Mouse (Mus musculus): ENCODE data around the gene Prmt7. TPM values are rescaled to one million over a fixed set of nuclear protein-coding genes. Genes with fewer than 3 reads are reported as not detected.
A peak's percentile ranks its signal among the peaks of the same experiment; 100 is the strongest.

The Prmt7 gene
- polyA plus RNA-seq, 1 experiment, result 17.0 TPM

DNA sequence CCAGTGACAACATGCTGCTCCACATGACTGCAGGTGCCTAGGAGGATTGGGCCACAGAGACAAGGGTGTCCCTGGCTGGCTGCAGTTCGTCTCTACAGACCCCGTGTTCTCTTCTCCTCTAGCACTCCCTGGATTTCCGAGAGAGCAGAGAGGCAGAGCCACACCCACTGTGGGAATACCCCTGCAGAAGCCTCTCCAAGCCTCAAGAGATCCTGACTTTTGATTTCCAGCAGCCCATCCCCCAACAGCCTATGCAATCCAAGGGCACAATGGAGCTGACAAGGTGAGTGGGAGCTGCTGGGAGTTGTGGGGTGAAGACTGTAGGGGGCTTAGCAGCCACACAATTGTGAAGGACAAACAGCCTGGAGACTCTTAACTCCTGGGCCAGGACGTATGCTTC is 39.5 kb downstream of the Prmt7 start:
- H3K4me3 ChIP-seq (replicated peaks; ENCODE audit: extremely low read depth, low read depth, low read length), result no peak overlapping the region
- TF ChIP-seq POLR2A (IDR thresholded peaks at IDR 0.05; ENCODE audit: borderline replicate concordance, extremely low read depth, low read depth, low read length) (no peak), CTCF (IDR thresholded peaks at IDR 0.05; ENCODE audit: insufficient read depth, low read length) (no peak)
- H3K4me1 ChIP-seq (ENCODE audit: control insufficient read depth, insufficient read depth, low read length), result no peaks in the 10 kb centered on the region
- 70% methylated on average over 4 of the region's 4 CpGs for WGBS
- DNase-seq, result no peak

DNA sequence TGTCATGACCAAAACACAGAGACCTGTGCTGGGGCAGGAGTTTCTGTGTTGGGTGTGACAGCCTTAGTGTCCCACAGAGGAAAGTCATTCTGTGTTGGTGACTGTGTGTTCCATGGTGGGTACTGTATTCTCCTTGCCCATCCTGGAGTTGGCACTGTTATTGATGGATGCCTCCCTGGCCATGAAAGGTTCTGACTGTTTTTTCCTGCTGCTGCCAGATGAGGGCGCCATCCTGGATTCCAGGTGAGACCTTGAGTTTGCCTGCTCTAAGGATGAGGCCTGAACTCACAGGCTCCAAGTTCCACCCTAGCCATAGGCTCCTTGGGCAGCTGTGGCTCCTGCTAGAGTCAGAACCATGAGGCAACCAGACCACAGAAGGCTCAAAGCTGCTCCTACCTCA is 47.4 kb downstream of the Prmt7 start:
- WGBS, result 35% methylated on average over 1 of the region's 1 CpGs
- Histone ChIP-seq H3K4me3 (replicated peaks; ENCODE audit: extremely low read depth, low read depth, low read length) (no peak overlapping the region), H3K4me1 (ENCODE audit: control insufficient read depth, insufficient read depth, low read length) (no peaks in the 10 kb centered on the region)
- no peak for DNase-seq
- TF ChIP-seq POLR2A (IDR thresholded peaks at IDR 0.05; ENCODE audit: borderline replicate concordance, extremely low read depth, low read depth, low read length) (no peak), CTCF (IDR thresholded peaks at IDR 0.05; ENCODE audit: insufficient read depth, low read length) (0 out of 2 replicates have a peak, but pooled peaks have one; percentile 27)

DNA sequence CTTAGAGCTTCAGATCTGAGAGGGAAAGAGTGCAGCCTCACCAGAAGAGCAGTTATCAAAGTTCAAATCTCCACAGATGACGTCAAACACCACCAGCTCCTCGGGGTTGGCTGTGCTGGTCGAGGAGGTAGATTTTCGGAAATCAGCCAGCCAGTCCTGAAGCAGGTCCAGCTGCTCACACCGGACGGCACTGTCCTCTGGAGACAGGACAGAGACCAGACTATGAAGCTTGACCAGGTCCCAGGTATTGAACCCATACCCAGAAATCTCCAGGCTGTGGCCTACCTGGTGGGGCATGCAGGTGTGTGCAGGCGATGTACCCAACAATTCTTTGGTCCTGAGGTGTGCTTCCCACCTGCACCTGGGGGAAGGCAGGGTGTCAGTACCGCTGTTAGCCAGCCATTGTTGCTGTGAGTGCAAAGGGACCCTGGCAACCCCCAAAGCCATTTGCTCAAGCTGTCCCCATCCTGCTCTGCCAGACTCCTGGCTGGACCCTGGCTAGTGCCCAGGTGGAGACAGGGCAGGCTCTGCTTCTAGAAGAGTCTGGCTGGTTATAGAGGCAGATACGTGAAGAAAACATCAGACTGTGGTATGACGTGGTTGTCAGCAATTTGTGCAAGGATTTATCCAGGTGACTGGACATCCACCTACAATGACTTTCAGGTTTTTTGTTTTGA is 49.0 kb downstream of the Prmt7 start:
- TF ChIP-seq CTCF (IDR thresholded peaks at IDR 0.05; ENCODE audit: insufficient read depth, low read length) (no peak), POLR2A (IDR thresholded peaks at IDR 0.05; ENCODE audit: borderline replicate concordance, extremely low read depth, low read depth, low read length) (no peak)
- DNase-seq, result no peak

DNA sequence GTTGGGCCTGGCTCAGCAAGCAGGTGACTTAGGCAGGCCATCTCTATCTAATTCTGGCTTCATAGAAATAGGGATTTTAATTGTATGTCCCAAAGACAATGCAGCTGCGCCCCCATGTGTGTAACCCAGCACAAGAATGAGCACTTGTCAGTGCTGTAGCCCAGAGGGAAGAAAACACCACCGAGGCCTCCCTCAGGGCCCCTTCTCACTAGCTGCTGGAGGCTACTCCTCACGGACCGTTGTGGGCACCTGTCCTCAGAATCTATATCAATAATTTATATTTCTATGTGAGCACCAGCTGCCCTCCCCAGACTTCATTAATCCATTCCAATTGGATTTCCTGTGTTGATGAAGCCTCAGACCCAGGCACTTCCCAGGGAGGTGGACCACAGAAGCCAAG is 50.2 kb downstream of the Prmt7 start:
- no peaks in the 10 kb centered on the region for H3K4me1 ChIP-seq (ENCODE audit: control insufficient read depth, insufficient read depth, low read length)
- WGBS, result 85% methylated on average over 4 of the region's 4 CpGs
- no peak overlapping the region for H3K4me3 ChIP-seq (replicated peaks; ENCODE audit: extremely low read depth, low read depth, low read length)
- DNase-seq, result no peak
- TF ChIP-seq POLR2A (IDR thresholded peaks at IDR 0.05; ENCODE audit: borderline replicate concordance, extremely low read depth, low read depth, low read length) (no peak), CTCF (IDR thresholded peaks at IDR 0.05; ENCODE audit: insufficient read depth, low read length) (no peak)

More for the DNA sequence above, 49.0 kb downstream of the Prmt7 start:
- H3K4me1 ChIP-seq (ENCODE audit: control insufficient read depth, insufficient read depth, low read length), result no peaks in the 10 kb centered on the region
- H3K4me3 ChIP-seq (replicated peaks; ENCODE audit: extremely low read depth, low read depth, low read length), result no peak overlapping the region
- 88% methylated on average over 10 of the region's 10 CpGs for WGBS

DNA sequence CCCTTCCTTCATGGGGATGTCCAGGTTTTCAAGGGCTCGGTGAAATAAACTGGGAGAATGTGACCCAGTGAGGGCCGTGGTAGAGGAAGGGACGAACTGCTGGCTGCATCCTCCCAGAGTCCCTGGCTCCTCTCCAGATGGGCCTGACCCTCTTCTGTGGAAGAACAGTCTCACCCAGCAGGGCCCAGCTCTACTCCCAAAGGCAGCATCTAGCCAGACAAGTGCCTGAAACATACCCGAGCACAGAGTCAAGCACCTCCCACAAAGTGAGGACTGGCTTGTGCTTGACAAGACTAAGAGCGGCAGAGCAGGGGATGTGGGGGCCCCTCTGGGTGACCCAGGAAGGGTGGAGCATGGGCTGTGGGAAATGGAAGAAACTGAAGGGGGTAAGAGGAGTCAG is 51.6 kb downstream of the Prmt7 start:
- 37% methylated on average over 5 of the region's 5 CpGs for WGBS
- Histone ChIP-seq H3K4me3 (replicated peaks; ENCODE audit: extremely low read depth, low read depth, low read length) (no peak overlapping the region), H3K4me1 (ENCODE audit: control insufficient read depth, insufficient read depth, low read length) (no peaks in the 10 kb centered on the region)
- DNase-seq, result no peak
- TF ChIP-seq POLR2A (IDR thresholded peaks at IDR 0.05; ENCODE audit: borderline replicate concordance, extremely low read depth, low read depth, low read length), result no peak
- no peak for TF ChIP-seq CTCF (IDR thresholded peaks at IDR 0.05; ENCODE audit: insufficient read depth, low read length)

DNA sequence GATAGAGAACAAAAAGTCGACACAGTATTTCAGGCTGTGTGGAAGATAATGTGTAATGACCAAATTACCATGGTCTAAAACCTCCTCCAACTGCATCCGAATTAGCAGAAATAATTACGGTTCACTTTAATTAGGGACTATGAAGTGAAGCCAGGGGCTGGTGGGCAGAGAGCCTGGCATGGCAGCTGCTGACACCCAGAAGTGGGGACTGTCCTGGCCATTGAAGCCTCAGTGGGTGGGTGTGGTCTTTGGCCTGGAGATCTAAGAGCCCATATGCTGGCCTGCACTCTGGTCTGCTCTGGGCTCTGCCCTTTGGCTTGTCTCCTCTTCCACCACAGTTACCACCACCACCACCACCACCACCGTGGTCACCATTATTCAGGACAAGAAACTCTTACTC is 53.2 kb downstream of the Prmt7 start:
- 94% methylated on average over 4 of the region's 4 CpGs for WGBS
- DNase-seq, result no peak
- Histone ChIP-seq H3K4me1 (ENCODE audit: control insufficient read depth, insufficient read depth, low read length) (no peaks in the 10 kb centered on the region), H3K4me3 (replicated peaks; ENCODE audit: extremely low read depth, low read depth, low read length) (no peak overlapping the region)
- TF ChIP-seq CTCF (IDR thresholded peaks at IDR 0.05; ENCODE audit: insufficient read depth, low read length) (no peak), POLR2A (IDR thresholded peaks at IDR 0.05; ENCODE audit: borderline replicate concordance, extremely low read depth, low read depth, low read length) (no peak)

DNA sequence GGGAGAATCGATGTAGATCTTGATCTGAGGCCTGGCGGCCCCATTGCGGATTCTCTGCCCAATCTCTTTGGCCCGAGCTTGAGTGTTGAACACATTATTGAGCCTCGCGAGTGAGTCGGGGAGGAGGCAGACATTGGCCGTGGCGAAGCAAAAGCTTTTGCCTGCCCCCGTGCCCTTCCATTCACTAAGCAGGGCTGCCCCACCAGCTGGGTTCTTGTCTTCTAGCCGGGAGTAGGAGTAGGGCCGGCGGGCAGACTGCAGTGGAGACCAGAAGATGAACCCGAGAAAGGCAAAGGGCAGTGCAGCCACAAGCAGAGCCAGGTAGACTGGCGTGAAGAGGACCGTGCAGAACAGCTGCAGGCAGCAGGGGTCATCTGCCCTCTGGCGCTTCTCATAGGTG is 54.7 kb downstream of the Prmt7 start:
- DNase-seq, result no peak
- no peaks in the 10 kb centered on the region for H3K4me1 ChIP-seq (ENCODE audit: control insufficient read depth, insufficient read depth, low read length)
- no peak overlapping the region for H3K4me3 ChIP-seq (replicated peaks; ENCODE audit: extremely low read depth, low read depth, low read length)
- TF ChIP-seq CTCF (IDR thresholded peaks at IDR 0.05; ENCODE audit: insufficient read depth, low read length) (no peak), POLR2A (IDR thresholded peaks at IDR 0.05; ENCODE audit: borderline replicate concordance, extremely low read depth, low read depth, low read length) (no peak)
- WGBS, result 86% methylated on average over 17 of the region's 17 CpGs

DNA sequence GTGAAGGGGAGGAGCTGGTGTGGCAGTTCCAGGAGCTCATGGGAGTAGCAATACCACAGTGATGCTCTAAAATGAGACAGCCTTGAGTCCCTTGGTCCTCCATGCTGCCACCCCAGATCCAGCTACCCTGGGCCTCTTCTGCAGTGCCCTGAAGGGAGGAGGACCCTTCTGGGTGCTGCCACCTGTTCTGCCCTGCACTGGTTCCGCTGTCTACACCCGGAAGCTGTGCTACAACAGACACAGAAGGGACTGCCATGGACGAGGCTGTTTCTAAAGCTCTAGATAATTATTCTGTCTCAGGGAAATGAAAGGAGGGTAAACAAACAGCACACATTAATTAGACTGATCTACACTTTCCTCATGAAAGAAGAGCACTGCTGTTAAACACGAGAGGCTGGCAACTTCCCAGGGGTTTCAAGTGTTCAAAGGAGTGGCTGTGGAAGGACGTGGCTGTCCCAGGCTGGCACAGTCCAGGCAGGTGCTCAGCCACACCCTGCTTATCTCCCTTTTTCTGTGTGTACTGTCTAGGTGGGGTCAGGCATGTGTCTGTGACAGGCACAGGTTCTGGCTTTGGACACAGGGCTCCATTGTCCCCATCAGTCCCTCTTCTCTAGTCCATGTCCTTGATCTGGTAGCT is 58.1 kb downstream of the Prmt7 start:
- peak; percentile 8 for DNase-seq
- TF ChIP-seq CTCF (IDR thresholded peaks at IDR 0.05; ENCODE audit: insufficient read depth, low read length) (no peak), POLR2A (IDR thresholded peaks at IDR 0.05; ENCODE audit: borderline replicate concordance, extremely low read depth, low read depth, low read length) (no peak)
- Histone ChIP-seq H3K4me1 (ENCODE audit: control insufficient read depth, insufficient read depth, low read length) (no peaks in the 10 kb centered on the region), H3K4me3 (replicated peaks; ENCODE audit: extremely low read depth, low read depth, low read length) (no peak overlapping the region)
- WGBS, result 47% methylated on average over 5 of the region's 5 CpGs

DNA sequence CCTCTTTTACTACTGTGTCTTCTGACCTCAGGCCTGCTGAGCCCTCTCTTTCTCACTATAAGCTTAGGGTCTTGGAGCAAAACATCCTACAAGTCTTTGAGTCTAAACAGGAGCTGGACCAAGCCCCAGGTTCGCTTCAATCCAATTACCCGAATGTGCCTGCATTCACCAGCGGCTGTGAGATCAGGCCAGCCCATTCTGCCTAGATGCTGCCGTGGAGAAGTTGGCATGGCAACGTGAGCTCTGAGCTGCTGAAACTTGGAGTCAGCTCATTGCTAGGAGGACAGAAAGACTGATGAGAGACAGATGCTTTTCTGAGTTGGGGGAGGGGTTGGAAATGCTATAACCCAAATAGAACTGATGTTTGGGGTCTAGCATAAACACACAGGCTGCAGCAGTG is 60.1 kb downstream of the Prmt7 start:
- no peak overlapping the region for H3K4me3 ChIP-seq (replicated peaks; ENCODE audit: extremely low read depth, low read depth, low read length)
- no peaks in the 10 kb centered on the region for H3K4me1 ChIP-seq (ENCODE audit: control insufficient read depth, insufficient read depth, low read length)
- WGBS, result 43% methylated on average over 5 of the region's 5 CpGs
- TF ChIP-seq CTCF (IDR thresholded peaks at IDR 0.05; ENCODE audit: insufficient read depth, low read length) (no peak), POLR2A (IDR thresholded peaks at IDR 0.05; ENCODE audit: borderline replicate concordance, extremely low read depth, low read depth, low read length) (no peak)
- no peak for DNase-seq

DNA sequence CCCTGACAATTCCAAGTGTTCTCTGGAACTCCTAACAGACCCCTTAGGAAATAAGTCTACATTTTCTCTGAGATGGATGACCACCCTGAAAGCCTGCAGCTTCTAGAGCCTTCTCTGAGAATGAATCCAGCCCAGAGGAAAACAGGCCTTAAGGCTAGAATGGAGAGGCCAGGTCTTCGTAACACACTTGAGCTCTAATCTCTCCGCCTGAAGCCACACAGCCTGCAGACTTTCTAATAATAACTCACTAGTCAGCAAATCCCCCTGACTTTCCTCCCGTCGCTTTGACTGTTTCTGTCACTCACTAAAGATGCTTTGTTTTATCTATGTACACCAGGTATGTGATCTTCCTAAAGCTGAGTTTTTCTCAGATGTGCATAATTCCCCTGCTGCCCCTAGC is 60.6 kb downstream of the Prmt7 start:
- WGBS, result 66% methylated on average over 4 of the region's 4 CpGs
- no peak for DNase-seq
- Histone ChIP-seq H3K4me3 (replicated peaks; ENCODE audit: extremely low read depth, low read depth, low read length) (no peak overlapping the region), H3K4me1 (ENCODE audit: control insufficient read depth, insufficient read depth, low read length) (no peaks in the 10 kb centered on the region)
- TF ChIP-seq CTCF (IDR thresholded peaks at IDR 0.05; ENCODE audit: insufficient read depth, low read length) (no peak), POLR2A (IDR thresholded peaks at IDR 0.05; ENCODE audit: borderline replicate concordance, extremely low read depth, low read depth, low read length) (no peak)
